Mouse (Mus musculus) gastrocnemius, postnatal 10 days (tissue): ENCODE data around the gene Chchd6. TPM values are rescaled to one million over a fixed set of nuclear protein-coding genes. Genes with fewer than 3 reads are reported as not detected.

Source experiments
- DNase-seq: peaks from one replicate; pipeline ENCODE4 v3.0.0; 2021; ENCODE audit warnings: mixed read lengths
- long read RNA-seq, 2 experiments: library from polyadenylated mRNA; stranded (forward); transcript quantifications; one replicate each; pipeline ENCODE4 v2.0.0; 2021
- total RNA-seq, 2 experiments: library from RNA; stranded (reverse); gene quantifications; 2 replicates each; pipeline ENCODE4 v1.2.3; 2021

Chchd6 gene
- total RNA-seq, result 1 to 10 TPM; 5.3 to 5.7 TPM
- long read RNA-seq, experiment 1, transcript Chchd6-201 (8 exons, 1,121 nt), result major isoform, 10 of 10 reads
- long read RNA-seq, experiment 1, partial matches to known transcripts, result 0 of 10 reads
- long read RNA-seq, experiment 1, other reads (novel, unspliced or antisense), result 0 of 10 reads
- long read RNA-seq, experiment 2, transcript Chchd6-201 (8 exons, 1,121 nt), result major isoform, 10 of 14 reads
- long read RNA-seq, experiment 2, partial matches to known transcripts, result 1 of 14 reads
- long read RNA-seq, experiment 2, other reads (novel, unspliced or antisense), result 3 of 14 reads

GRCm38 (mm10) chr6:89595018-89595776 is at the start of gene Chchd6:
TSS of gene Chchd6 (minus strand) at chr6:89595652.
- DNase-seq, result peak; percentile 93

- peak; percentile 88 for DNase-seq
These were observed 49.0 kb upstream of the Chchd6 start for GRCm38 (mm10) chr6:89644271-89645075.

- DNase-seq, result peak; percentile 94
These were observed 48.4 kb upstream of the Chchd6 start, which contains the start of gene Txnrd3 for GRCm38 (mm10) chr6:89643798-89644270. TSS of gene Txnrd3 (plus strand) at chr6:89643988.

- DNase-seq, result peak; percentile 52
These were observed 43.6 kb upstream of the Chchd6 start for GRCm38 (mm10) chr6:89639025-89639424.

- DNase-seq, result no peak
These were observed 42.5 kb upstream of the Chchd6 start for GRCm38 (mm10) chr6:89637977-89638376.

GRCm38 (mm10) chr6:89634400-89634799 is 38.9 kb upstream of the Chchd6 start:
- no peak for DNase-seq

GRCm38 (mm10) chr6:89633115-89633514 is 37.7 kb upstream of the Chchd6 start:
- DNase-seq, result no peak

- DNase-seq, result peak; percentile 70
These were observed 36.5 kb upstream of the Chchd6 start for GRCm38 (mm10) chr6:89631809-89632562.

GRCm38 (mm10) chr6:89628045-89628785 is 32.8 kb upstream of the Chchd6 start:
- no peak for DNase-seq

GRCm38 (mm10) chr6:89622647-89623046 is 27.2 kb upstream of the Chchd6 start:
- DNase-seq, result no peak

GRCm38 (mm10) chr6:89615373-89615755 is 19.9 kb upstream of the Chchd6 start:
- DNase-seq, result no peak

- DNase-seq, result no peak
These were observed 19.3 kb upstream of the Chchd6 start for GRCm38 (mm10) chr6:89614596-89615372.

GRCm38 (mm10) chr6:89614107-89614471 is 18.6 kb upstream of the Chchd6 start:
- DNase-seq, result no peak

- no peak for DNase-seq
These were observed 18.1 kb upstream of the Chchd6 start for GRCm38 (mm10) chr6:89613336-89614106.

- DNase-seq, result peak; percentile 17
These were observed 12.5 kb upstream of the Chchd6 start for GRCm38 (mm10) chr6:89607999-89608398.

GRCm38 (mm10) chr6:89606096-89606495 is 10.6 kb upstream of the Chchd6 start:
- no peak for DNase-seq

GRCm38 (mm10) chr6:89596510-89596909 is 1.1 kb upstream of the Chchd6 start:
- DNase-seq, result no peak

- DNase-seq, result no peak
These were observed 310 bp upstream of the Chchd6 start for GRCm38 (mm10) chr6:89595777-89596146.

- no peak for DNase-seq
These were observed 3.4 kb downstream of the Chchd6 start for GRCm38 (mm10) chr6:89592016-89592415.

- no peak for DNase-seq
These were observed 3.9 kb downstream of the Chchd6 start for GRCm38 (mm10) chr6:89591531-89591930.
